Comparison of ENCODE assay signal across 8 mouse cellular contexts in the genomic region with DNA sequence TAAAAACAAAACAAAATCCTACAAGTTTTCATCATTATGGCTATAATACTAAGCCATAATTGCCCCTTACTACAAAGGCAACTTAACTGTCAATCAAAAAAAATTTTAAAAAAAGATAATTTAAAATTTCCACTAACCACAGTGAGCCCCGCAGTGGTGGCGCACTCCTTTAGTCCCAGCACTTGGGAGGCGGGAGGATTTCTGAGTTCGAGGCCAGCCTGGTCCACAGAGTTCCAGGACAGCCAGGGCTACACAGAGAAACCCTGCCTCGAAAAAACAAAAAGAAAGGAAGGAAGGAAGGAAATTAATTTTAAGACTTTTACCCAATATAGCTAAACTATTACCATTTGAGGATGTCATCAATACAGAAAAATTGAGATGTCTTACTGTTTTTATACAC. TPM values are rescaled to one million over a fixed set of nuclear protein-coding genes. Genes with fewer than 3 reads are reported as not detected.
DNase-seq lines count a peak whose midpoint lies in the region; ATAC-seq and TF ChIP-seq lines count a peak whose summit lies in the region.

No protein-coding gene starts in this region.

- WGBS in thymus, adult 2 months: 42% methylated on average over 5 of the region's 5 CpGs
- WGBS in liver, embryonic 11.5 days: 10% methylated on average over 5 of the region's 5 CpGs

- peak overlapping the region; percentile 79 for H3K4me3 ChIP-seq in erythroblast, embryonic 14.5 days (replicated peaks)
- 0 out of 2 replicates have a peak overlapping the region, but pooled peaks have one; percentile 5 for H3K4me3 ChIP-seq in thymus, adult 2 months (ENCODE audit: control insufficient read depth, insufficient read depth, low read length)
- peak overlapping the region; percentile 92 for H3K4me3 ChIP-seq in liver, embryonic 11.5 days (ENCODE audit: low read depth, low read length)

- no peak for ATAC-seq in erythroblast, adult 5-6 weeks (replicated peaks; ENCODE audit: low FRiP score, poor library complexity, severe bottlenecking)
- no peak for ATAC-seq in liver, embryonic 11.5 days (replicated peaks; ENCODE audit: low FRiP score)
- ATAC-seq in monocyte, adult 5-6 weeks (replicated peaks; ENCODE audit: insufficient number of reproducible peaks, low FRiP score, low TSS enrichment, poor library complexity, severe bottlenecking): no peak

- peaks cover 60% of the 10 kb centered on the region for H3K36me3 ChIP-seq in erythroblast, embryonic 14.5 days (ENCODE audit: control insufficient read depth)
- H3K36me3 ChIP-seq in thymus, adult 2 months (ENCODE audit: control insufficient read depth, insufficient read depth, low read length): peaks cover 35% of the 10 kb centered on the region
- H3K36me3 ChIP-seq in liver, embryonic 11.5 days (ENCODE audit: control insufficient read depth, insufficient read depth, low read length): peaks cover 29% of the 10 kb centered on the region

- H3K27ac ChIP-seq in thymus, adult 2 months (ENCODE audit: control insufficient read depth, insufficient read depth, low read length): no peak overlapping the region
- no peak overlapping the region for H3K27ac ChIP-seq in liver, embryonic 11.5 days (ENCODE audit: low read depth, low read length)

- peaks cover 46% of the 10 kb centered on the region for H3K4me1 ChIP-seq in erythroblast, embryonic 14.5 days (ENCODE audit: control insufficient read depth)
- H3K4me1 ChIP-seq in thymus, adult 2 months (replicated peaks; ENCODE audit: control insufficient read depth, insufficient read depth, low read length): peaks cover 5% of the 10 kb centered on the region
- H3K4me1 ChIP-seq in liver, embryonic 11.5 days (replicated peaks; ENCODE audit: control insufficient read depth, insufficient read depth, low read length): peaks cover 21% of the 10 kb centered on the region

- H3K9me3 ChIP-seq in erythroblast, embryonic 14.5 days (ENCODE audit: control insufficient read depth, low read length): no peaks in the 10 kb centered on the region; the same call in 1 of the 2 replicates
- no peaks in the 10 kb centered on the region for H3K9me3 ChIP-seq in liver, embryonic 11.5 days (ENCODE audit: control insufficient read depth, low read length)

- no peak for TF ChIP-seq CTCF in thymus, adult 2 months (IDR thresholded peaks at IDR 0.05; ENCODE audit: borderline replicate concordance, control insufficient read depth, extremely low read depth, insufficient read depth, low read length, poor library complexity)

- DNase-seq in thymus, adult 2 months: no peak
- no peak for DNase-seq in thymus, postnatal 14 days
- no peak for DNase-seq in liver, embryonic 11.5 days (ENCODE audit: low spot score)
- no peak for DNase-seq in layer of hippocampus, postnatal 25 days (ENCODE audit: extremely low spot score in 1 of 2, low spot score in 1 of 2)
- DNase-seq in kidney, postnatal 36 days: no peak

- TF ChIP-seq POLR2A in thymus, adult 2 months (IDR thresholded peaks at IDR 0.05; ENCODE audit: control insufficient read depth, extremely low read depth, insufficient read depth, low read length, poor library complexity): no peak

- peak overlapping the region; percentile 65 for H3K4me2 ChIP-seq in liver, embryonic 11.5 days

- peak overlapping the region; percentile 99 for H3K9ac ChIP-seq in liver, embryonic 11.5 days (ENCODE audit: low read depth, low read length)

- H3K27me3 ChIP-seq in erythroblast, embryonic 14.5 days (ENCODE audit: control insufficient read depth): no peaks in the 10 kb centered on the region
- no peaks in the 10 kb centered on the region for H3K27me3 ChIP-seq in thymus, adult 2 months (ENCODE audit: control insufficient read depth, insufficient read depth, low read length)
- H3K27me3 ChIP-seq in liver, embryonic 11.5 days (replicated peaks; ENCODE audit: control insufficient read depth, insufficient read depth, low read length): no peaks in the 10 kb centered on the region

RNA-seq across cellular contexts. Expression of a gene that starts 1.4 kb away (rescaled TPM):
- polyA plus RNA-seq in erythroblast, embryonic 14.5 days (2012): 0.83 and 1.5 TPM in 2 replicates
- 125 and 127 TPM in 2 replicates for total RNA-seq in erythroblast, adult 5-6 weeks (2015; ENCODE audit: low replicate concordance)
- 63.3 and 88.5 TPM in 2 replicates for total RNA-seq in erythroblast, adult 5-6 weeks (2017; ENCODE audit: low replicate concordance)
- polyA plus RNA-seq in thymus, adult 2 months (2012; rRNA removed): 103 and 134 TPM in 2 replicates
- polyA plus RNA-seq in liver, embryonic 11.5 days (2014; fragmentation: Nextera tagmentation; extraction: Ambion mirVana): 448 and 517 TPM in 2 replicates
- 59.8 to 75.8 TPM (median 63.9 TPM) in 3 replicates for total RNA-seq in monocyte, adult 5-6 weeks (2017)
- total RNA-seq in layer of hippocampus, postnatal 25 days (2021): 10 to 100 TPM; 22.0 to 26.8 TPM

RNA-seq across cellular contexts. Expression of a gene that starts 27.5 kb away (rescaled TPM):
- not detected in 2 replicates for polyA plus RNA-seq in erythroblast, embryonic 14.5 days (2012)
- 1.3 TPM in 1 of 2 replicates, not detected in the other for total RNA-seq in erythroblast, adult 5-6 weeks (2015; ENCODE audit: low replicate concordance)
- not detected in 2 replicates for total RNA-seq in erythroblast, adult 5-6 weeks (2017; ENCODE audit: low replicate concordance)
- 0.97 and 1.3 TPM in 2 replicates for polyA plus RNA-seq in thymus, adult 2 months (2012; rRNA removed)
- 1.9 and 2.1 TPM in 2 replicates for polyA plus RNA-seq in liver, embryonic 11.5 days (2014; fragmentation: Nextera tagmentation; extraction: Ambion mirVana)
- not detected in 3 replicates for total RNA-seq in monocyte, adult 5-6 weeks (2017)
- 1 to 10 TPM; 3.1 to 3.6 TPM for total RNA-seq in layer of hippocampus, postnatal 25 days (2021)

Comparison
In these comparisons a context has a peak if more than half of its experiments do, and no peak if none do; other contexts are left out.
1. H3K4me3 ChIP-seq: peak in every context shown above with its lines; median percentile 92 in liver, embryonic 11.5 days; 79 in erythroblast, embryonic 14.5 days; 5 in thymus, adult 2 months.